Mouse (Mus musculus): ENCODE results near the gene Gm3411. TPM values are rescaled to one million over a fixed set of nuclear protein-coding genes. Genes with fewer than 3 reads are reported as not detected.

Gm3411 gene
- 0.37 TPM in 1 of 2 replicates, not detected in the other for polyA plus RNA-seq (2012; rRNA removed)

GRCm38 (mm10) chr14:6286931-6287715, at the start of gene Gm3411:
Gm3411 (minus strand) TSS chr14:6287250.

GRCm38 (mm10) chr14:6304743-6305142, 17.7 kb upstream of the Gm3411 start, which contains the start of gene Gm21103:
Gm21103 (minus strand) TSS chr14:6304843.

GRCm38 (mm10) chr14:6219192-6219591, 67.9 kb downstream of the Gm3411 start, which contains the start of gene Gm21560:
Gm21560 (minus strand) TSS chr14:6219292.

Other genes starting within 250 kb of the Gm3411 start
- gene Gm6337, start 229.0 kb downstream of the Gm3411 start, polyA plus RNA-seq (2012; rRNA removed): not detected in 2 replicates
- gene Gm8206, start 193.3 kb downstream of the Gm3411 start, polyA plus RNA-seq (2012; rRNA removed): not detected in 2 replicates
- gene Gm3468, start 178.6 kb downstream of the Gm3411 start, polyA plus RNA-seq (2012; rRNA removed): 0.13 and 0.14 TPM in 2 replicates
- gene Gm3476, start 161.4 kb downstream of the Gm3411 start, polyA plus RNA-seq (2012; rRNA removed): not detected in 2 replicates
- gene Gm21560, start 68.0 kb downstream of the Gm3411 start, polyA plus RNA-seq (2012; rRNA removed): not detected in 2 replicates
- gene Gm21103, start 17.6 kb upstream of the Gm3411 start, polyA plus RNA-seq (2012; rRNA removed): not detected in 2 replicates
- gene Gm3618, start 56.4 kb upstream of the Gm3411 start, polyA plus RNA-seq (2012; rRNA removed): not detected in 2 replicates
- gene Gm16440, start 103.1 kb upstream of the Gm3411 start, polyA plus RNA-seq (2012; rRNA removed): not detected in 2 replicates
- gene Gm3591, start 125.2 kb upstream of the Gm3411 start, polyA plus RNA-seq (2012; rRNA removed): 0.06 and 0.21 TPM in 2 replicates
- not detected in 2 replicates for gene Gm3594, start 157.4 kb upstream of the Gm3411 start, polyA plus RNA-seq (2012; rRNA removed)